Mouse (Mus musculus): ENCODE measurements at regions not wholly inside any gene's neighbourhood (a gene's known extent, or its start where the extent isn't known, plus 50 kb on each side); places are given as distances from the start of the nearest gene placed in this dataset.
"Not testable (repeated sequence)": the region's sequence is repeated elsewhere in the genome, so short reads cannot be mapped to it uniquely, and the experiment has no call there.

- no peak for DNase-seq
These were observed 74.1 kb upstream of the Speer2 start for GRCm38 (mm10) chr16:69937514-69938194.

GRCm38 (mm10) chr16:69943635-69944034 lies 80.1 kb upstream of the Speer2 start:
- DNase-seq: no peak

- no peak for DNase-seq
These were observed 85.2 kb upstream of the Speer2 start for GRCm38 (mm10) chr16:69948783-69949182.

- DNase-seq: no peak
These were observed 85.8 kb upstream of the Speer2 start for GRCm38 (mm10) chr16:69949339-69949738.

GRCm38 (mm10) chr16:69951581-69951980 lies 88.0 kb upstream of the Speer2 start:
- DNase-seq: no peak

- DNase-seq: not testable (repeated sequence)
These were observed 103.0 kb upstream of the Speer2 start for GRCm38 (mm10) chr16:69966561-69966960.

GRCm38 (mm10) chr16:69979813-69980527 lies 116.4 kb upstream of the Speer2 start:
- no peak for DNase-seq

- no peak for DNase-seq
These were observed 120.8 kb upstream of the Speer2 start for GRCm38 (mm10) chr16:69984320-69984719.

GRCm38 (mm10) chr16:69991907-69992470 lies 128.4 kb upstream of the Speer2 start:
- no peak for DNase-seq

GRCm38 (mm10) chr16:69992715-69993114 lies 129.2 kb upstream of the Speer2 start:
- no peak for DNase-seq

- no peak for DNase-seq
These were observed 143.3 kb upstream of the Speer2 start for GRCm38 (mm10) chr16:70006863-70007262.

- DNase-seq: no peak
These were observed 153.4 kb upstream of the Speer2 start for GRCm38 (mm10) chr16:70016980-70017379.

GRCm38 (mm10) chr16:70019564-70019963 lies 156.0 kb upstream of the Speer2 start:
- no peak for DNase-seq

GRCm38 (mm10) chr16:70021436-70021835 lies 157.9 kb upstream of the Speer2 start:
- DNase-seq: no peak

- peak; percentile 29 for DNase-seq
These were observed 165.1 kb upstream of the Speer2 start for GRCm38 (mm10) chr16:70028649-70029048.

- no peak for DNase-seq
These were observed 182.0 kb upstream of the Speer2 start for GRCm38 (mm10) chr16:70045547-70045946.

- DNase-seq: no peak
These were observed 182.5 kb upstream of the Speer2 start for GRCm38 (mm10) chr16:70046009-70046408.

GRCm38 (mm10) chr16:70049850-70050249 lies 186.3 kb upstream of the Speer2 start:
- DNase-seq: no peak

GRCm38 (mm10) chr16:70071471-70071870 lies 207.9 kb upstream of the Speer2 start:
- DNase-seq: no peak

GRCm38 (mm10) chr16:70073740-70074139 lies 210.2 kb upstream of the Speer2 start:
- DNase-seq: no peak

GRCm38 (mm10) chr16:70079497-70079896 lies 216.0 kb upstream of the Speer2 start:
- no peak for DNase-seq

GRCm38 (mm10) chr16:70091291-70091690 lies 222.5 kb upstream of the Gbe1 start:
- DNase-seq: no peak

- DNase-seq: no peak
These were observed 221.8 kb upstream of the Gbe1 start for GRCm38 (mm10) chr16:70091963-70092362.

- no peak for DNase-seq
These were observed 220.5 kb upstream of the Gbe1 start for GRCm38 (mm10) chr16:70093224-70093623.
